Mouse (Mus musculus) activated CD4-positive, CD25-positive, alpha-beta regulatory T cell, adult 4 months (primary cell): ENCODE data around the gene Cic. TPM values are rescaled to one million over a fixed set of nuclear protein-coding genes. Genes with fewer than 3 reads are reported as not detected.
A peak's percentile ranks its signal among the peaks of the same experiment; 100 is the strongest.
"Not testable (repeated sequence)": the region's sequence is repeated elsewhere in the genome, so short reads cannot be mapped to it uniquely, and the experiment has no call there.

Experiments
- ATAC-seq: one replicate; pipeline ENCODE4 v1.8.0; 2017
- polyA plus RNA-seq, 2 experiments: library from polyadenylated mRNA; unstranded; fragments of 100-300 nt; shearing (Covaris generic); gene quantifications; one replicate each; pipeline ENCODE4 v1.2.1; 2017

The Cic gene
- polyA plus RNA-seq, 2 experiments from 2014 or later: 23.2 to 26.0 TPM

GRCm38 (mm10) chr7:25244562-25245369, 22.7 kb upstream of the Cic start:
- ATAC-seq: no peak

- ATAC-seq: no peak
Measured at GRCm38 (mm10) chr7:25246079-25246758, 21.3 kb upstream of the Cic start.

- ATAC-seq: no peak
Measured at GRCm38 (mm10) chr7:25246759-25247137, 20.8 kb upstream of the Cic start.

- no peak for ATAC-seq
Measured at GRCm38 (mm10) chr7:25247498-25247897, 20.0 kb upstream of the Cic start.

- ATAC-seq: no peak
Measured at GRCm38 (mm10) chr7:25248018-25248647, 19.4 kb upstream of the Cic start.

GRCm38 (mm10) chr7:25248846-25249313, 18.6 kb upstream of the Cic start:
- ATAC-seq: no peak

GRCm38 (mm10) chr7:25249314-25250140, 18.0 kb upstream of the Cic start:
- ATAC-seq: peak; percentile 37

GRCm38 (mm10) chr7:25250141-25250972, 17.1 kb upstream of the Cic start, which contains the start of gene Erf:
Gene Erf (minus strand): TSS chr7:25250761.
- peak; percentile 85 for ATAC-seq

GRCm38 (mm10) chr7:25251071-25251791, 16.3 kb upstream of the Cic start:
- no peak for ATAC-seq

- no peak for ATAC-seq
Measured at GRCm38 (mm10) chr7:25251822-25252221, 15.7 kb upstream of the Cic start.

- no peak for ATAC-seq
Measured at GRCm38 (mm10) chr7:25261896-25262295, 5.6 kb upstream of the Cic start.

- ATAC-seq: no peak
Measured at GRCm38 (mm10) chr7:25263968-25264870, 3.3 kb upstream of the Cic start.

- not testable (repeated sequence) for ATAC-seq
Measured at GRCm38 (mm10) chr7:25265743-25266142, 1.8 kb upstream of the Cic start.

- ATAC-seq: no peak
Measured at GRCm38 (mm10) chr7:25266180-25266962, 1.1 kb upstream of the Cic start.

- ATAC-seq: peak; percentile 79
Measured at GRCm38 (mm10) chr7:25267751-25268463, 403 bp downstream of the Cic start.

GRCm38 (mm10) chr7:25268588-25268987, 1.1 kb downstream of the Cic start:
- ATAC-seq: no peak

- no peak for ATAC-seq
Measured at GRCm38 (mm10) chr7:25269029-25269428, 1.5 kb downstream of the Cic start.
